Mouse (Mus musculus): ENCODE measurements at regions not wholly inside any gene's neighbourhood (a gene's known extent, or its start where the extent isn't known, plus 50 kb on each side); places are given as distances from the start of the nearest gene placed in this dataset.

DNA sequence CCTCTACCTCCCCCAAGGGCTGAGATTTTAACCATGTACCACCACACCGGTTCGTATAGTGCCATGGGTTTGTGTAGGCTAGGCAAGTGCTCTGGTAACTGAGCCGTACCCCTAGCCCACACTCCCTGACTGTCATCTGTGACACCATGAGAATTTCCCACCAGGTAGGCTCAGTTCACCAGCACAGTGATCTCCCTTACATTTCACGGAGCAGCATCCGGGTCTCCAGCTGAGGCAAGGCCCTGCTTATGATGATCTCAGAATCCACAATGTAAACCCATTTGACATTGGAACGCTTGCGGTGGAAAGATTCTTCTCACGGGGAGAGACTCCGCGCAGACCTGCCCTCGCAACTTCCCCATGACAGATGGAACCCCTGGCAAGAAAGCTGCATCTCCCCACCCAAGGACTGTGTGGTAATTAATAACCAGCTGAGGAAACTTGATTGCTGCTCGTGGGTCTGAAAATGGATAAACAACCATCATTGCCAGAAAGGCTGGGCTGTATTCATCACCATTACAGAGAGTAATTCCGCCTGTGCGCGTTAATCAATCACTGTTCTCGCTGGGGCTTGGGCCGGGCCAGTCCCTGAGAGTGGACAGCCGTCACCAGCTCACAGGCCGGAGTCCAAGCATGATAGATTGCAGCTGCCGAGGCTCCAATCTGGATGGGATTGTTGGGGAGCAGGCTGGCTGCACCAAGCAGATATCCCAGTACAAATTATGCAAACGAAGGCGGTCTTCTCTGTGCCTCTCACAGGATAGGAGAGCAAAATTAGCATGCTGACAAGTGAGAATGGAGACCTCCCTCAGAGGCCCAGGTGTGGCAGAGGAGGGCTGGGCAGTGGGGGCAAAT, 492.3 kb downstream of the Fam19a5 start:
- TF ChIP-seq GABPA (IDR thresholded peaks at IDR 0.05; ENCODE audit: low read depth, low read length), result no peak
- TF ChIP-seq USF2 (IDR thresholded peaks at IDR 0.05; ENCODE audit: borderline replicate concordance in 1 of 2, insufficient read depth in 1 of 2, low read depth in 1 of 2, low read length in 2 of 2), result no peak
- TF ChIP-seq USF1 (IDR thresholded peaks at IDR 0.05; ENCODE audit: low read depth, low read length), result no peak
- no peak for TF ChIP-seq MAX (IDR thresholded peaks at IDR 0.05; ENCODE audit: low read length)
- TF ChIP-seq KAT2A (conservative IDR thresholded peaks at IDR 0.05; ENCODE audit: low read depth, low read length), result no peak
- TF ChIP-seq MYC (IDR thresholded peaks at IDR 0.05; ENCODE audit: low read depth, low read length), result no peak
- TF ChIP-seq MAFK (IDR thresholded peaks at IDR 0.05; ENCODE audit: borderline replicate concordance, low read depth, low read length), result no peak
- no peak for TF ChIP-seq POLR2A (IDR thresholded peaks at IDR 0.05; ENCODE audit: control insufficient read depth in 1 of 2, insufficient read depth in 1 of 2, low read depth in 1 of 2, low read length in 2 of 2, poor library complexity in 1 of 2)
- no peak for TF ChIP-seq ZNF384 (IDR thresholded peaks at IDR 0.05; ENCODE audit: low read depth, low read length)
- TF ChIP-seq CTCF (IDR thresholded peaks at IDR 0.05 in 2 of 3, conservative IDR thresholded peaks at IDR 0.05 in 1 of 3; ENCODE audit: control insufficient read depth in 1 of 3, insufficient read depth in 1 of 3, low read depth in 2 of 3, low read length in 3 of 3, poor library complexity in 1 of 3, severe bottlenecking in 1 of 3), result no peak
- TF ChIP-seq EP300 (IDR thresholded peaks at IDR 0.05; ENCODE audit: low read depth in 1 of 2, low read length in 2 of 2), result no peak
- TF ChIP-seq TAL1 (IDR thresholded peaks at IDR 0.05; ENCODE audit: low read length), result no peak
- no peak for TF ChIP-seq SMC3 (IDR thresholded peaks at IDR 0.05; ENCODE audit: low read depth, low read length)
